Mouse (Mus musculus) embryo, embryonic 10.5 days (tissue): ENCODE results near the gene Fpgt.

ENCODE experiments used
- DNase-seq: peaks from one replicate; pipeline ENCODE4 v3.0.0-alpha.2; 2015; ENCODE audit warnings: low spot score

Fpgt gene

GRCm38 (mm10) chr3:155093116-155093956, at the start of gene Fpgt, which contains the start of gene Lrriq3:
TSS of gene Fpgt (minus strand) at chr3:155093403.
TSS of gene Lrriq3 (plus strand) at chr3:155093434.
- peak; percentile 92 for DNase-seq

- DNase-seq, result no peak
Observed at GRCm38 (mm10) chr3:155141047-155141446, 47.8 kb upstream of the Fpgt start.

GRCm38 (mm10) chr3:155137737-155138136, 44.5 kb upstream of the Fpgt start:
- no peak for DNase-seq

- DNase-seq, result no peak
Observed at GRCm38 (mm10) chr3:155105957-155106356, 12.8 kb upstream of the Fpgt start.

GRCm38 (mm10) chr3:155099266-155099665, 6.1 kb upstream of the Fpgt start:
- DNase-seq, result no peak

GRCm38 (mm10) chr3:155092081-155092480, 1.1 kb downstream of the Fpgt start:
- no peak for DNase-seq

GRCm38 (mm10) chr3:155077908-155078307, 15.3 kb downstream of the Fpgt start:
- DNase-seq, result no peak

GRCm38 (mm10) chr3:155059449-155059822, 33.8 kb downstream of the Fpgt start:
- no peak for DNase-seq

GRCm38 (mm10) chr3:155058800-155059448, 34.3 kb downstream of the Fpgt start:
- DNase-seq, result no peak

GRCm38 (mm10) chr3:155057566-155057965, 35.6 kb downstream of the Fpgt start:
- no peak for DNase-seq

- no peak for DNase-seq
Observed at GRCm38 (mm10) chr3:155056606-155057005, 36.6 kb downstream of the Fpgt start.

GRCm38 (mm10) chr3:155055231-155055916, 37.8 kb downstream of the Fpgt start, which contains the start of gene Tnni3k:
TSS of gene Tnni3k (minus strand) at chr3:155055407.
- DNase-seq, result no peak

- no peak for DNase-seq
Observed at GRCm38 (mm10) chr3:155053189-155053588, 40.0 kb downstream of the Fpgt start.

- no peak for DNase-seq
Observed at GRCm38 (mm10) chr3:155052021-155052420, 41.2 kb downstream of the Fpgt start.

GRCm38 (mm10) chr3:155039012-155039836, 54.0 kb downstream of the Fpgt start:
- DNase-seq, result peak; percentile 40
